Mouse (Mus musculus) retina, adult 2 months (tissue): ENCODE data around the gene Ibtk.
"Not testable (repeated sequence)": the region's sequence is repeated elsewhere in the genome, so short reads cannot be mapped to it uniquely, and the experiment has no call there.

Experiments
- DNase-seq: peaks from one replicate; pipeline ENCODE4 v3.0.0-alpha.2; 2012; ENCODE audit warnings: low read depth, low spot score

Ibtk gene

DNA sequence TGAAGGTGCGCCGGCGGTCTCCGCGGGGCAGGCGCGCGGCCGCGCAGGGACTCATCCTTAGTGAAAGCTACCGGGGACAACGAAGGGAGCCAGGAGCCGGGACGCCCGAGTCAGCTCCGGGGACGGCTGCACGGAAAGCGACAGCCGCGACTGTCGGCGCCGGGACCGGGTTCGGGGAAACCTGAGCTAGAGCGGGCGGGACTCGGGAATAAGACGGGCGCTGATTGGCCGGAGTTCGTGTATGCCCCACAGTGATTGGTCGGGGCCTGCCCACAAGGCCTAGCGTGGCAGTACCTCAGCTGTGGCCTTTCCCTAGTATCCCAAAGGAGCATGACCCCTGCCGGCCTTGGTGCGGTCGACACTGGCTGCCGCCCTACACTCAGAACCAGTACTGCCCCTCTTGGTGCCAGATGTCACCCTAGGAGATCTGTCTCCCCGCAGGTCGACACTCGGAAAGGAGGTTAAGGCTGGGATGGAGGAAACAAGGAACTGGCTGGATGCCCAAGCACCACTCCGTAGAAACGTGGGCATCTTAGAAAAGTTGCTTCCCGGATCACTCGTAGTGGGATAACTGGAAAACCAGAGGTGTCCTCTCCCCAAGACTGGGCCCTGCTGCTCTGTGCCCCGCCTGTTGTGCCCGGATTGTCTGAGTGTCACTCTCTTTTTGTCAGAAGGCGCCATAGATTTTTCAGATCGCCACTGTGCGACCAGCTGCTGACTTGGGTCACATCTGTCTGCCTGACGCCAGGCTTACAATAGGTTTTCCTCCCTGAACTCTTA, at the start of gene Ibtk:
TSS of gene Ibtk (minus strand) at position 193 of the 780 bp plus-strand sequence.
- peak; percentile 92 for DNase-seq

DNA sequence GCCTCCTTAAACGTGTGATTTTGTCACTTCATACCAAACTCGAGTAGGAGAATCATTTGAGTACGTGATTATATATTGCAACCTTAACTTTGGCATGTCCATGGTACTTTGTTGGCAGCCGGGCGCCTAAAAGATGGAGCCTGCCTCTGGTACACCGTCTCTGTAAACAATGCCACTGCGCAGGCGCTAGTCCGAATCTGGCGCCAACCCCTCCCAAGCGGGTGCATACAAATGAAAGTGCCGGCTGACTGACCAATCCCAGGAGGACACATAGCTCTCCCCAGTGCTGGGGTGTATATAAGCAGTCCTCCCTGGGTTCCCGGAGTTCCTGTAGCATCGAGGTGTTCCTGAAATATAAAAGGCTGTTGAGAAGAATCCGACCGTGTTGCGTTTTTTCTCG, 42.4 kb upstream of the Ibtk start:
- DNase-seq = not testable (repeated sequence)

GRCm38 (mm10) chr9:85780249-85780648, 31.1 kb upstream of the Ibtk start:
- no peak for DNase-seq

DNA sequence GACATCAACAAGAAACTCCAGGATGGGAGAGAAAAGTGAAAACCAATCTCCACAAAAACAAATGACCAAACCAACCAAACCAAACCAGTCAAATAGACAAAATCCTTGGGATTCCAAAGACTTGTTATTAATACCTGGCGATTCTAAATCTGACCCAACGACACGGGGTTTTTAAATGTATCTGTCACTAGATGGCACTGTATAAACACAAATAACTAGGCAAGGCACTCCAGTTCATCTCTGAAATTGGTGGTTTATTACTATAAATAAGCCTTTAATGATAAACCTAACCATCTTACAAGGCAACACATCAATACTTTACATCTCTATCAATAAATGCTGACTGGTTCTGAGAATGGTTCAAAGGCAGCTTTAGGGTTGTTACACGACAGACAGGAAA, 30.3 kb upstream of the Ibtk start:
- peak; percentile 46 for DNase-seq

DNA sequence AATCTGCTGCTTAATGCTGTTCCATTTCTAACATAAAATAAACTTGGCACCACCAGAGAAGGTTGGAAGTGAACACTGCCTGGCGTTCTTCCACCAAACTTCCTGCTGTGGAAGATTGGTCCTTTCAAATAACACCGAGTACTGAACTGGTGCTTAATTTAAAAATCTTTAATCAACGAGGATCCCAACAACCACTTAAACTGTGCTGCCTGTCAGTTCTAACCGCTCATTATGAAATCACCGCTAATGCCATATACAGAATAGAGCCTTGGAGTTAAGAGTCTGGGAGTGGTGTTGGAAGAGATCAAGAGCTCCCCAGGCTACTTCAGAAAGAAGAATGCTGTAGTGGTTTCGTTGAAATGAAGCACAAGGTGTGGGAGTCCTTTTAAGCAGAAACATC, 28.4 kb upstream of the Ibtk start:
- no peak for DNase-seq

GRCm38 (mm10) chr9:85772280-85772679, 23.1 kb upstream of the Ibtk start:
- DNase-seq = no peak

DNA sequence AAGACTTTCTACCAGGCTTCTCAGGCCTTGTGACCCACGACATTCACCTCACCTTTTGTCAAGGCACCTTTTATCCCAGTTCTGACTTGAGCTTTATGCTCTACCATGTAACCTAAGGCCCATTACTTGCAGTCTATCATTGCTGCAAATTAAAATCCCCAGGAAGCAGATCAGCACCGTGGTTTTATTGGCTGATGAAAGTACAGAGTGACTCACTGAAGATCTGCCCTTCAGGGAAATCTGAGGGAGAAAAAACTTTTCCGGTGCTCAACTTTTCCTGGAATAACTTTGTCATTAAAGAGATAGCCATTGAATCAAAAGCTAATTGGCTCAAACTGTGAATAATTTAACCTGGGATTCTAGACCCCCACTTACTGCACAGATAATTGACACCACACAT, 22.3 kb upstream of the Ibtk start:
- DNase-seq = no peak

- no peak for DNase-seq
These were observed 21.2 kb upstream of the Ibtk start for GRCm38 (mm10) chr9:85770369-85770768.

DNA sequence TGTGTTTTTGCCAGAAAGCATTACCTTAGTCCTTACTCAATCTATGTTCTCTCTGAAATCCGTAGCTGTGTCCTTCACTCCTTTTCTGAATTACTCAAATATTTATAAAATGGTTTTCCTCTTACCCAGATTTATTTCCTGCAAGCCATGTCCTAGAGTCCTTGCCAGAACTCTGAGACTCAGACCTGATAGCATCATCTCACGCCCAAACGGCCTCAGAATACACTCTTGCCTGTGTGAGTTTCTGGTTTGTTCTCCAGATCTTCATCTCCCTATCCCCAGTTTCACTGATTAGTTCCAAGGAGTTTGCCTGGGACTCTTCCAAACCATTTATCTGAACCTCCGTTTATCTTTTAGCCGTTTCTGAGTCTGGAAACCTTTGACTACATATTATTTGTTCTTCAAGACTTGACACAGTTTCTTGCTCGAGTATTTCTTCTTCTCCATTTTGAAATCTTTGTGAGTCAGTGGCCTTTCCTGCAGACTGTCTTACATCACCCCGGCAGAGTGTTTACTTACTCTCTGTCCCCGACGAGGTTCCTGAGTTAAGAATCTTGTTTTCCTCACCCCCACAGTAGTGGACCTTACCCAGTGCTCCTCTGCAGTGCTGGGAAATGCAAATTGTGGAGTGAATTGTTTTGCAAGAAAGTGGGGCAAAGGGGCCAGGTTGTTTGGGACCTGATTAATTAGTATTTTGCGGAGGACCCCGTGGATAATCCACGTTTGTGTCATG, 20.1 kb upstream of the Ibtk start:
- no peak for DNase-seq

DNA sequence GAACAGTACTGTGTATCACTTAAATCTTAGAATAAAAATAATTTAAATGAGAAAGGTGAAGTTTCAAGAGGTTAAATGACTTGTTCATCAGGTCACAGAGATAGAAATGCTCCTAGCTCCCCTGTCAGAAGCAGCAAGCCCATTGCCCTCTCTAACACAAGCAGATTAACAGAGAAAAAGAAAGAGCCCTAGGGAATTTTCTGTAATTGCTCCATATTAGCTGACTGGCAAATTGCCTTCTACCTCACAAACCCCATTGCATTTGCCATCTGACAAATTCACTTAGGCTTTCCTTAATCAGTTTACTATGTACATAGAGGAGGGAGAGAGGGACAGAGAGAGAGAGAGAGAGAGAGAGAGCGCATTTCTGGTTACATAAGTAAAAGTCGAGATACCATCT, 18.1 kb upstream of the Ibtk start:
- DNase-seq = no peak

DNA sequence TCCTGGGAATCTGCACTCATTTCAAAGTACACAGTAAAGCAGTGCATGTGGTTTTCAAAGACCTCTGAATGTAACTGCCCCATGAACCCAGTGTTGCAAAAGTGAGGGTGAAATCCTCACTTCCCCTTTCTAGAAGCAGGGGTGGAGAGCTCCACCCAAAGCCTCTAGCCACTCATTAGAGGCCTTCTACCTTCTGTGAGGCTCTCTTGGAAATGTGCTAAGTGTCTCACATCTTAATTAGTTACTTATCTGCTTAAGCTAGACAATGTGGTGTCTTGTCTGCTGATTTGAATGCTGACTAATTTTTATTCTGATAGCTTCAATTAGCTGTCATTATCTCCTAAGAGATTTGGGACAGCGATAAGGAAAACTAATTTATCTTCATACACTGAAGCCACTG, 13.3 kb upstream of the Ibtk start:
- no peak for DNase-seq

DNA sequence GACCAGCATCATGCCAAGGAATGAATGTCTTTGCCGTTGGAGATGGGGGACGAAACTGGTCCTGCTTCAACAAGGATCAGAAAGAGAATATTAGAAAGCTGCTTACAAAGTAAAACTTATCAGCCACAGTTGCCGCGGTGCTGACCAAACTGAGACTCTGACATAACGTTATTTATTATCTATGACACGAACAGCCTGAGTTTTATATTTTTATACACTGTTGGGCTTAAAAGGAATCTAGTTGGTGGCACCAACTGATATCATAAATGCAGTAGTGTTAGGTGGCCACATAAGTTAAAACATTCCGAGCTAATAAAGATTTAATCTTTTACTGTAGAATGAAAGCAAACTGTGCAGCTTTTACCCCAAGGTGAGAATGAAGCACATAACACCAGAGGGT, 1.7 kb upstream of the Ibtk start:
- no peak for DNase-seq

DNA sequence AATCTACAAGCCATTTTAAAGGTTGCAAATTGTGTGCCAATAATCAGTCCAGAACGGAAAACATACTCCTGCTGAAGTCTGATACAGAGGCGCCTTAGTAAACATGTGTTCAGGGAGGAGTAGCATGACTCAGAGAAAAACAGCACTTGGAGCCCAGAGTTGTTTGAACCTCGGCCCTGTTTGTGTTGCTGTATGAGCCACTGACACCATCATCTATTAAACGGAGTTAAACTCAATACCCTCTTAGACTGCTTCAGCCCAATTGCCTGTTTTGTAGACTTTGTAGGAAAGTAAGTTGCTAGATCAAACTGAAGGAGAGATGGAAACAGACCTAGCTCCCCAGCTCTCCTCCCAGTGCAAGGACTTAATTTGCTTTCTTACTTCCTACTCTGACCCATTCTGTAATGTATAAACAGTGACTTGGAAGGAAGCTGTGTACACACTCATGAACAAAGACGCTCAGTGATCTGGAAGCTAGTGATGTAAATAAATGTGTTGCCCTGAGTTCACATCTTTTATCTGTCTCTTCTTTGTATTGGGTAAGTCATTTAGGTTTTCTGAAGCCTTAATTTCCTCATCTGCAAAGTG, 882 bp upstream of the Ibtk start:
- no peak for DNase-seq

DNA sequence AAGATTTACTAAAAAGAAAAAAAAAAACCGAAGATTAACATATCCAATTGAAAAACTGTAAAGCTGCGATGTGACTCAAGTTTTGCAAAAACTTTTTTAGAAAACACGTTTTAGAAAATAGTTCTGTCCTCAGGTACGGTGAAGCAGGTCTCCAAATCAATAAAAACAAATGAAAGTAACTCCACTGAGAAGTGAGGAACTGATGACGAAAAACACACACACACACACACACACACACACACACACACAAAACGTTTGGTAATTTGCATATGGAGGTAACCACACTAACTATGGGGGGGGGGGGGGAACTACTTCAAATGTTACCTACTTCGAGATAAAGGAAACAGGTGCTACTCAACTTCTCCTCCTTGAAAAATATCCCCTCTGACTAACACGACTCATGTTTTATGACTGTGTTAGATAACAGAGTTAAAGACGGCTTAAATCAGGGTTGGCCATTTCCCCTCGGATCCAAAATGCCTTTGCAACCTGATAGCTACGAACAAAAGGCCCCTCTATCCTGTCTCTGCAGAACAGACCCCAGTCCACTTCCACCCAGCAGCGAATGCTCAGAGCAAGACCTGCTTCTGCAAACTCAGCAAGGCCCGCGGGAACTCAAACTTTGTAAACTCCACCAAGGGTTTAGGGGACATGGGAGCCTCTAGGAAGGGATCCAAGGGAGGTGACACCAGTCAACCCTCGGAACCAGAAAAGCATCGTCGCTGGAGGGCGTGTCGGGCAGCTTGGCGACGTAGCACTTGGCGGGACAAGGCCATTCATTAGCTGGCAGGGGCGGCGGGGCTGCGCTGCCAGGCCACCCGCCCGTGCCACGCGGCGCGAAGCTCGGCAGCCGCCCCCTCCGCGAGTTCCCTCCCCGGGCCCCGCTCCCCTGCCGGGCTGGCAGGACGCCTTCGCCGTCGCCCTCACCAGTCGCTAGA, 661 bp downstream of the Ibtk start:
- DNase-seq = peak; percentile 57

DNA sequence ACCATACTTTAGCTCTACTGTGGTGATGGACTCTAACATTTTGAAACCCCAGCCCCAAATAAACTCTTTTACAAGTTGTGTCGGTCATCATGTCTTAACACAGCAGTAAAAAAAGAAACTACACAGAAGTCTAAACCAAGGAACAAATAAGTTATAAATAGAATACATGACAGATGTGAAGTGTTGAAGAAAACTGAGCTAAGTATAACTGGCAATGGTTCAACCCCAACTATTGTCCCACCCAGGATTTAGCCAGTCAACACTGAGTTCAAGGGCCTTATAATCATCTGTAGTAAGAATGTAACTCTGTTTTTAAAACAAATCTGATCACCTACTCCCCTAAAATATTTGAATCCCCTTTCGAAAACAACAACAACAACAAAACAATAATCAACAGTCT, 3.6 kb downstream of the Ibtk start:
- no peak for DNase-seq

GRCm38 (mm10) chr9:85743358-85743757, 5.8 kb downstream of the Ibtk start:
- DNase-seq = no peak

DNA sequence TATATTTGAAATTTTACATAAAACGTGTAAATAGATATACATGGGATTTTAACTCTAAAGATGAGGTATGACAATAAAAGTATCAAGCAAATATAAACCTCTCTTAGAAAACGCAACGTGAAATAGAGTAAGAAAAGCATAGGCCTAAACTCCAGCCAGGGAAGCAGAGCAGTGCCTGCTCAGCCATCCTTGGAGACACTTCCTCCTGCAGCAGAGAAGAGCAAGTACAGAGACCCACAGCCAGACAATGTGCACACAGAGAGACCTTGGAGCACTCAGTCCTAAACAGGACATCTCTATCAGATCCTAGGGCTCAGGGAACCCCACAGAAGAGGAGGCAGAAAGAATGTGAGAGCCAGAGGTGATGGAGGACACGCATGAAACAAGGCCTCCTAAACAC, 7.0 kb downstream of the Ibtk start:
- DNase-seq = no peak

GRCm38 (mm10) chr9:85739279-85739678, 9.9 kb downstream of the Ibtk start:
- DNase-seq = no peak

DNA sequence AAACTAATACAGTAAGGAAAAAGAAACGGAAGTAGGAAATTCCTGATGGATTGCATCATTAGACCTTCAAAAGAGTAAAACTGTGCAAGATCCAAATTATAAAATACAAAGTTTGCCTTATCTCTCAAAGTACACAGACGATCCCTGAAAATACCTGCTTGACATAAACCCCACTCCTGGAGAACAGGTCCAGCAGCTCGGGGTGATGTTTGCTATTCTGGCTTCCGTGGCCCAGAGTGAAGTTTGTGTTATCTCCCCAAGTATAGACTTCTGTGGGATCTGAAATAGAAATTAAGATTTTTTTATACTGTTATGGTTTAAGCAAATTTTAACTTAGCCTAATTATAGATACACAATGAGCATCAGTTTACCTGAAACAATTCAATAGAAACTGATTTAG, 14.3 kb downstream of the Ibtk start:
- no peak for DNase-seq

DNA sequence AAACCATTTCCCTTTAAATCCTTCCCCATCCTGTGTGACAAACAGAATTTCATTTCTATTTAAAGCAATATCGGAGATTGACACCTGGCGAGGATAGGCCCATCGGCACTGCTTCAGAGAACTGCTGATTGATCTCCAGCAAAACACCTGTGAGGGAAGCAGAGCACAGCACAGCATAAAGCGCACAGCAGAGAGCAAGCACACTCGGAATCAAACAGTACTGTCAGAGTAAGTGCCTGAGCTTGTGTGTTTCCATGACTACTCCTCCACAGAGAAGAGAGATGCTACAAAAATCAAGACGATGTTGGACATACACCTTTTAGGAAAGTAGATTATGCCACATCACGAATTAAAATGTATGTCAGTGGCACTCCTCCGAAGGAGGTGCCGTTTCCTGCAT, 25.1 kb downstream of the Ibtk start:
- no peak for DNase-seq

DNA sequence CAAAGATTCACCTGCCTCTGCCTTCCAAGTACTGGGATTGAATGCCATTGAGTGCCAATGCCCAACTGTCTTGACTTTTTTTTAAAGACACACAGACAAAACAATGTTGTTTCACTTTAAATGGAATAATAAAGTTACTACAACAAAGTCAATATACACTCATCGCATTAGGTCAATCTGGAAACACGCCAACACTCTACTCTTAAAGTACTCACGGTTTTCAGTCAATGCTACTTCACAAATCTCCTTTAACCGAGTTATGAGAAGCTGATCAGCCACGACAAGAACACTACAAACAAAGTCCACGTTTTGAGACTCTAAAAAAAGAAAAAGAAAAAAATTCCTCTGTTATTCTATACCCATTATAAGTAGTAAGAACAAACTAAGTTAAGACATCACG, 31.8 kb downstream of the Ibtk start:
- no peak for DNase-seq

DNA sequence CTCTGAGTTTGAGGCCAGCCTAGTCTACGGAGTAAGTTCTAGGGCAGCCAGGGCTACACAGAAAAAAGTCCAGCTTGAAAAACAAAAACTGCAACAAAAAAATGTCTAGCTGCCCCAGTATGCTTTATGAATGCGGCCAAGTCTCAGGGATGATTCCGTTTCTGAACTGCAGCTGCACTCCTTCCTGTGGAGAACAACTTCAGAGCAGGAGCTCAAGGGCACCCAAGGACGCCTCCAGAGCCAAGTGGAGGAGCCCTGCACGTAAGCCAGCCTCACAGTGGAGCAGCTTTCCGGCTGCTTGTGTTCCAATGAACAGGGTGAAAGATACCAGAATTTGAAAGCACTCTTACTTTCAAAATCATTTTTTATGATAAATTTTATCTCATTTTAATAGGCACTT, 41.8 kb downstream of the Ibtk start:
- no peak for DNase-seq
